In the genomic region with DNA sequence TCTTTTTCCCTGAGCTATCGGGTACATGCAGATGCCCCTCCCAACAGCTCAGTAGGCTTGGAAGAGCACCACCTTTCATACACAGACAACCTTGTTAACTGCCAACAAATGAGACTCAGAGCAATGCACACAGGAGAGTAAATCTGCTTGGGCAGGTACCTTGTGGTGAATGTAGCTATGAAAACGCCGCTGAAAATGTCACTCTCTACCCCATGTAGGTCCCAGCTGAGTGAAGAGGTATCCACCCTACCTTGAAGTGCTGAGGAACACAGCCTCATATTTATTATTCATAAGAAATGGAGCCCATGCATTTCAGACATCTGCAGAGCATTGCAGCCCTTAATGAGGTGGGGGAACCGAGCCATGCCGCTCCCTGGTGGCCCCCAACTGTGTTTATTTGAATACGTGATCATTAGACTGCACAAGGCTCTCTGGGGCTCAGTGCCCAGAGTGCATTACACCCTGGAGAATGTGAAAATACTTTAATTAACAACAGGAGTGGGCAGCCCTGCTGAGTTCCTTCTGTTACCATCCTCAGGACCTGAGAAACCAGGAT, we compare ENCODE assay signal across 11 mouse cellular contexts. TPM values are rescaled to one million over a fixed set of nuclear protein-coding genes. Genes with fewer than 3 reads are reported as not detected.
DNase-seq lines count a peak whose midpoint lies in the region; ATAC-seq and TF ChIP-seq lines count a peak whose summit lies in the region.
"Had no signal": no experiment of that assay in that cellular context is flagged by ENCODE, and none has a peak within 500 bp of the region (broad histone marks: within the 10 kb centered on the region; RNA-seq: fewer than 3 reads in every experiment).

No protein-coding gene starts in this region.

- no peaks in the 10 kb centered on the region for H3K9me3 ChIP-seq in hindbrain, postnatal 0 days (ENCODE audit: low read length)

- H3K4me2 ChIP-seq in hindbrain, postnatal 0 days (ENCODE audit: low read depth, low read length), result peak overlapping the region; percentile 5; the same call in 1 of the 2 replicates

- H3K36me3 ChIP-seq in hindbrain, postnatal 0 days (ENCODE audit: insufficient read depth, low read length), result no peaks in the 10 kb centered on the region

- no peaks in the 10 kb centered on the region for H3K27me3 ChIP-seq in hindbrain, postnatal 0 days (ENCODE audit: insufficient read depth, low read length)

- H3K27ac ChIP-seq in hindbrain, postnatal 0 days, result peak overlapping the region; percentile 66
- H3K27ac ChIP-seq: kidney, postnatal 0 days; liver, embryonic 14.5 days had no signal

- 22% methylated on average over 6 of the region's 6 CpGs for WGBS in hindbrain, postnatal 0 days

- no peak for TF ChIP-seq CTCF in hindbrain, postnatal 0 days (IDR thresholded peaks at IDR 0.05; ENCODE audit: low read depth)

- ATAC-seq in hindbrain, postnatal 0 days, result peak; percentile 75

- peaks cover 6% of the 10 kb centered on the region; the same call in 1 of the 2 replicates for H3K4me1 ChIP-seq in hindbrain, postnatal 0 days (ENCODE audit: insufficient read depth, low read length)

- no peak overlapping the region for H3K4me3 ChIP-seq in hindbrain, postnatal 0 days (ENCODE audit: low read length)
- H3K4me3 ChIP-seq: myocyte had no signal

- peak; percentile 78 for DNase-seq in left cerebral cortex, postnatal 4 days
- no peak for DNase-seq in left cerebral cortex, adult 11 months (ENCODE audit: low spot score)
- DNase-seq in cerebellum, postnatal 36 days, result peak; percentile 45 to 61
- peak; percentile 60 for DNase-seq in hindbrain, postnatal 0 days (ENCODE audit: low spot score)
- DNase-seq in right cerebral cortex, postnatal 25 days, result peak; percentile 15
- DNase-seq in lung, postnatal 10 days, result no peak
- DNase-seq in B cell, adult 2 months, result no peak
- DNase-seq in adrenal gland, postnatal 36 days, result no peak

- no peak overlapping the region for H3K9ac ChIP-seq in hindbrain, postnatal 0 days (replicated peaks; ENCODE audit: low read length)
- H3K9ac ChIP-seq: liver, embryonic 14.5 days had no signal

- intact Hi-C loops in left cerebral cortex, postnatal 4 days (cut with DNase I), result no loop called here

RNA-seq across cellular contexts. Expression of gene F13a1, which starts 53.8 kb away (rescaled TPM):
- total RNA-seq in left cerebral cortex, postnatal 4 days (2021), result 1 to 10 TPM; 4.7 to 5.3 TPM
- total RNA-seq in hindbrain, postnatal 0 days (2014; rRNA removed), result 9.2 and 11.4 TPM in 2 replicates
- 9.9 and 12.9 TPM in 2 replicates for polyA plus RNA-seq in hindbrain, postnatal 0 days (2015; fragmentation: Nextera tagmentation; extraction: Ambion mirVana)
- 10 to 100 TPM in 1 of 2 experiments, 1 to 10 TPM in 1; 9.6 to 17.7 TPM for total RNA-seq in adrenal gland, postnatal 36 days (2021)

Comparison
In these comparisons a context has a peak if more than half of its experiments do, and no peak if none do; other contexts are left out.
1. DNase-seq: peak in left cerebral cortex, postnatal 4 days (single experiment), cerebellum, postnatal 36 days (2 of 2), hindbrain, postnatal 0 days (single experiment) and right cerebral cortex, postnatal 25 days (single experiment); none in left cerebral cortex, adult 11 months (single experiment), lung, postnatal 10 days (single experiment), B cell, adult 2 months (0 of 2) and adrenal gland, postnatal 36 days (0 of 2).